Mouse (Mus musculus): Measurements from ENCODE around the gene Tnr.

- TF ChIP-seq CTCF (IDR thresholded peaks at IDR 0.05; ENCODE audit: low read depth) (no peak), EP300 (IDR thresholded peaks at IDR 0.05; ENCODE audit: low read depth) (no peak)
Observed at GRCm38 (mm10) chr1:159614644-159615431, 91.3 kb downstream of the Tnr start.
